Mouse (Mus musculus): ENCODE measurements around the gene Fam227b. TPM values are rescaled to one million over a fixed set of nuclear protein-coding genes. Genes with fewer than 3 reads are reported as not detected.

The Fam227b gene
- total and polyA plus RNA-seq, 3 experiments = not detected

DNA sequence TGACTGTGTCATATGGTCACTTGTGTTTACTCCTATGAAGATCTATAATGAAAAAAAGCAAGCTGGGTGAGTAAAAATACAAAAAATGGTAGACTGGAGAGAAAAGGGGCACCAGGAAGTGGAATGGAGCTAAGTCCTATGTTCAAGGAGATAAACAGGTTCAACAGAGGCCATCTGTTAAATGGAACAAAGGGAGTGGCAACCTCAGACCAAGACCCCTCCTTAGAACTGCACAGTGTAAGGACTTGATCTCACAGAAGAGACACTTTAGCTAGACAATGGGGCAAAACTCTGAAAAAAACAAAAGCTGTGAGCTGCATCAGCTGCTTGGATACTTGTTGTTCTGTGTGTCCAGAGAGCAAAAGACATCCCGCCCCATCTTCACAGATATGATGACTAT lies 19.6 kb upstream of the Fam227b start:
- 100% methylated on average over 1 of the region's 1 CpGs for WGBS
- H3K4me3 ChIP-seq = no peak overlapping the region
- H3K4me1 ChIP-seq (ENCODE audit: control insufficient read depth, insufficient read depth, low read length) = no peaks in the 10 kb centered on the region; the same call in 1 of the 2 replicates
- no peaks in the 10 kb centered on the region for H3K79me2 ChIP-seq (replicated peaks; ENCODE audit: control insufficient read depth, insufficient read depth, low read length)
- H3K36me3 ChIP-seq (ENCODE audit: control insufficient read depth, insufficient read depth, low read length) = no peaks in the 10 kb centered on the region
- H3K27ac ChIP-seq = no peak overlapping the region
- TF ChIP-seq EP300 (IDR thresholded peaks at IDR 0.05; ENCODE audit: insufficient read depth, low read depth, low read length) = no peak
- DNase-seq = no peak
- no peaks in the 10 kb centered on the region for H3K27me3 ChIP-seq (ENCODE audit: control insufficient read depth, insufficient read depth, low read length)
- H3K9ac ChIP-seq (ENCODE audit: low read depth, low read length) = no peak overlapping the region
- intact Hi-C loops (cut with DNase I) = no loop called here

DNA sequence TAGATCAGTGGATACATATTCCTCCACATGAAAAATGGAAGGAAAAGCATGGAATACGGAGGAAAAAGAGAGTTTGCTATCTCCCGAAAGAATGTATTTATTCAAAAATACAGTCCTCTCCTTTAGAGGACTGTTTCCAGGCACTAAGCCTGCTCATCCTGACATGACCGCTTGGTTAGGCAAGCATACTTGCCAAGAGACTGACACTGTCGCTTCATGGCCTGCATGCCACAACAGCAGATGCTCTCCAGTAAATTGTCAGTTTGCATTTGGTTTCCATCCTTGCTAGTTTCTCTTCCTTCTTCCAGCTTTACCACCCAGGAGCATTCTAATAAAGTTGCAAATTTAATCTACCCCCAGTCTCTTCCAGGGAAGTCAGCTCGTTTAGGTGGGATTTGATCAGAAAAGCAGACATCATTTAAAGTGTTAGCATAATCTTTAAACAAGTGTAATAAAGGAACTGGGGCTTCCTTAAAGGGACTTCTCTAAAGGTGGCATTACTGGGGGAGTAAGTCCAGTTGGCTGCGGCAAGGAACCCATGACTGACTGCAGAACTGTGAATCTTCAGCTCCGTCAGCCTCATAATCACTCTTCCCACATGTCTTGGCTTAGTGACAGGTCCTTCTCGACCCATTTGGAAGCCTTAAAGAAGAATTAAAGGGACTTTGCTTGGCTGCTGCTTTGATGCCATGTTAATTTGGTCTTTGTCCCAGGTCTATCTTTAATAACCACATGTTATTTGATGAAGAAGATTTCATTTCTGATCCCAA lies 15.2 kb upstream of the Fam227b start:
- Histone ChIP-seq H3K36me3 (ENCODE audit: control insufficient read depth, insufficient read depth, low read length) (no peaks in the 10 kb centered on the region; the same call in 1 of the 2 replicates), H3K27ac (no peak overlapping the region), H3K4me1 (ENCODE audit: control insufficient read depth, insufficient read depth, low read length) (no peaks in the 10 kb centered on the region; the same call in 1 of the 2 replicates), H3K4me3 (no peak overlapping the region), H3K9ac (ENCODE audit: low read depth, low read length) (no peak overlapping the region), H3K79me2 (replicated peaks; ENCODE audit: control insufficient read depth, insufficient read depth, low read length) (no peaks in the 10 kb centered on the region), H3K27me3 (ENCODE audit: control insufficient read depth, insufficient read depth, low read length) (no peaks in the 10 kb centered on the region)
- 73% methylated on average over 8 of the region's 8 CpGs for WGBS
- DNase-seq = no peak
- intact Hi-C loops (cut with DNase I) = no loop called here
- TF ChIP-seq EP300 (IDR thresholded peaks at IDR 0.05; ENCODE audit: insufficient read depth, low read depth, low read length) = no peak
- TF ChIP-seq CTCF (IDR thresholded peaks at IDR 0.05) = no peak
- no peak for TF ChIP-seq POLR2A (IDR thresholded peaks at IDR 0.05; ENCODE audit: insufficient read depth, low read depth, low read length)

DNA sequence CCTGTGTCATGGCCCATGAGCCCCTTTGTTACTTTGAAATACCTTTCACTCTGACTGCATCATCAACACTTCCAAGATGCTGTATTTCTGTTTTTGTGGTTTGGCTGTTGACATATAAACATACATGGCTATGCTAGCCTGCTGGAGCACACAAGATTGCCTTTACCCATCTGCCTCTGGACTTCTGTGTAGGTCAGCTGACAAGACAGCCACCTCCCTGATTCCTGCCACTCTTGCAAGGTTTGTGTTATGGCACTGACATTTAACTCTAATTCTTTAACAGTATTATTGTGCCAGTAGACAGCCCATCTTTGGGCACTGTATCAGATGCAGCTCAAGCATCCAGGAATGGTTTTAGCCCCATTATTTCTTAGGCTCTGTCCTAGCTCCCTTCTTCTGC lies 14.5 kb upstream of the Fam227b start:
- no peak overlapping the region for H3K4me3 ChIP-seq
- H3K79me2 ChIP-seq (replicated peaks; ENCODE audit: control insufficient read depth, insufficient read depth, low read length) = no peaks in the 10 kb centered on the region
- no peak for DNase-seq
- H3K27ac ChIP-seq = no peak overlapping the region
- intact Hi-C loops (cut with DNase I) = no loop called here
- no peak overlapping the region for H3K9ac ChIP-seq (ENCODE audit: low read depth, low read length)
- no peaks in the 10 kb centered on the region; the same call in 1 of the 2 replicates for H3K4me1 ChIP-seq (ENCODE audit: control insufficient read depth, insufficient read depth, low read length)
- H3K36me3 ChIP-seq (ENCODE audit: control insufficient read depth, insufficient read depth, low read length) = no peaks in the 10 kb centered on the region; the same call in 1 of the 2 replicates
- no peak for TF ChIP-seq CTCF (IDR thresholded peaks at IDR 0.05)
- TF ChIP-seq EP300 (IDR thresholded peaks at IDR 0.05; ENCODE audit: insufficient read depth, low read depth, low read length) = no peak
- no peak for TF ChIP-seq POLR2A (IDR thresholded peaks at IDR 0.05; ENCODE audit: insufficient read depth, low read depth, low read length)
- H3K27me3 ChIP-seq (ENCODE audit: control insufficient read depth, insufficient read depth, low read length) = no peaks in the 10 kb centered on the region

DNA sequence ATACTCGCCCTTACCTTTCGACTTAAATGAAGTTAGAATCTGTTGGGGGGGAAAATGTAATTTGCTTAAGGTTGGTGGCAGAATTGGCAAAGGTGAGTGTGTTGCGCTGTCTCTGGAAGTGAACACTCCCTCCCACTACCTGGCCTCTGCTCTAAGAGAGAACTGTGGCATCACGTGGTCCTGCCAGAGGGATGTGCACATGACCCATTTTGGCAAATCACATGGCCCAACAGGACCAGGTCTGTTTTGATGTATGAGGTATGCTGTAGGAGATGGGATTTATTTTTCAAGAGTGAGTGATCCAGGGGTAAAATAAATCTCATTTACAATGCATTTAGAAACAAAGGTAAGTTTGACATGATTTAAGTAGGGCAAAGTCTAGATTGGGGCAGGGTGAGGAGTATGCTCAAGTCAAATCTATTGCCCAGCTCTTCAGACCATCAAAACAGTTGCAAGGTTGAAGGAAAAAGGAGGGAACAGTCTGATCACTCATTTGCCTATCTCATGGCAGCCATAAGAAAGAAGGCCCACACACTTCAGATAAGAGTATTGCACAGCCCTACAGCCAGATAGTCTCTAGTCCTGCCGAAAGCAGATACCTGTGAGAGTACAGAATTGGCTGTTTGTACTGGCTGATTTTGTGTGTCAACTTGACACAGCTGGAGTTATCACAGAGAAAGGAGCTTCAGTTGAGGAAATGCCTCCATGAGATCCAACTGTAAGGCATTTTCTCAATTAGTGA lies 13.6 kb upstream of the Fam227b start:
- TF ChIP-seq EP300 (IDR thresholded peaks at IDR 0.05; ENCODE audit: insufficient read depth, low read depth, low read length) = no peak
- TF ChIP-seq POLR2A (IDR thresholded peaks at IDR 0.05; ENCODE audit: insufficient read depth, low read depth, low read length) = no peak
- no peak for TF ChIP-seq CTCF (IDR thresholded peaks at IDR 0.05)
- Histone ChIP-seq H3K36me3 (ENCODE audit: control insufficient read depth, insufficient read depth, low read length) (no peaks in the 10 kb centered on the region; the same call in 1 of the 2 replicates), H3K9ac (ENCODE audit: low read depth, low read length) (no peak overlapping the region), H3K4me1 (ENCODE audit: control insufficient read depth, insufficient read depth, low read length) (no peaks in the 10 kb centered on the region; the same call in 1 of the 2 replicates), H3K4me3 (no peak overlapping the region), H3K79me2 (replicated peaks; ENCODE audit: control insufficient read depth, insufficient read depth, low read length) (no peaks in the 10 kb centered on the region), H3K27ac (no peak overlapping the region), H3K27me3 (ENCODE audit: control insufficient read depth, insufficient read depth, low read length) (no peaks in the 10 kb centered on the region)
- WGBS = 89% methylated on average over 5 of the region's 5 CpGs
- no peak for DNase-seq
- intact Hi-C loops (cut with DNase I) = no loop called here

DNA sequence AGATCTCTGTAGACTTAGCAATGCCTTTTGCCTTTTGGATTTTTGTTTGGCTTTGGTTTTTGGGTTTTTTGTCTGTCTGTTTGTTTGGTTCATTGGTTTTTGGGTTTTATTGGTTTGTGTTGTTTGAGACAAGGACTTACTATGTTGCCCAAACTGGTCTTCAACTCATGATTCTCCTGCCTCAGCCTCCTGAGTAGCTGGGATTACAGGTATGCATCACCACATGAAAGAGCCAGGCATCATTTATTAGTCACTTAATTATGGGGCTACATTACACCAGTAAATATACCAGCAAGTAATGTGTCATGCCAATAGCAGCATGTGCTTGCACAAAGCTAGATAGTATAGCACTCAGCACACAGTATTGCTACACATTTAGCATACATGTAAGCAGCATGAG lies 4.1 kb downstream of the Fam227b start:
- no peak for TF ChIP-seq EP300 (IDR thresholded peaks at IDR 0.05; ENCODE audit: insufficient read depth, low read depth, low read length)
- no peak for TF ChIP-seq CTCF (IDR thresholded peaks at IDR 0.05)
- Histone ChIP-seq H3K27me3 (ENCODE audit: control insufficient read depth, insufficient read depth, low read length) (no peaks in the 10 kb centered on the region), H3K36me3 (ENCODE audit: control insufficient read depth, insufficient read depth, low read length) (no peaks in the 10 kb centered on the region), H3K4me3 (no peak overlapping the region), H3K9ac (ENCODE audit: low read depth, low read length) (no peak overlapping the region), H3K4me1 (ENCODE audit: control insufficient read depth, insufficient read depth, low read length) (no peaks in the 10 kb centered on the region), H3K79me2 (replicated peaks; ENCODE audit: control insufficient read depth, insufficient read depth, low read length) (no peaks in the 10 kb centered on the region), H3K27ac (no peak overlapping the region)
- no peak for DNase-seq
- intact Hi-C loops (cut with DNase I) = no loop called here

DNA sequence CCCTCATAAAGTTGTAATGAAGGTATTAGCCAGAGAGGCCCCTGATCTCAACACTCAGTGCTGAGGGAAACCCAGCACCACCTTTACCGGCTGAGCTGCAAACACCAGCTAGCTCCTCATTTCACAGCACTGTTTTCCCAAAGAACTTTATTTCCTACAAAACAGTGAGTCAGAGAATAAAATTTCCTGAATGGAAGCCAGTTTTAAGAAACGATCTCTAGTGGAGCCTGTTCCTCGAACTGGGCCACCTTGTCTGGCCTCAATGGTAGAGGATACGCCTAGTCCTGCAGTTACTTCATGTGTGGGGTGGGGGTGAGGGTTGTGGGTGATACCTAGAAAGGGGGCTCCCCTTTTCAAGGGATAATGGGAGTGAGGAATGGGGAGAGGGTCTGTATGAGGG lies 57.2 kb downstream of the Fam227b start:
- intact Hi-C loops (cut with DNase I) = no loop called here
- Histone ChIP-seq H3K27ac (no peak overlapping the region), H3K4me1 (ENCODE audit: control insufficient read depth, insufficient read depth, low read length) (no peaks in the 10 kb centered on the region), H3K36me3 (ENCODE audit: control insufficient read depth, insufficient read depth, low read length) (no peaks in the 10 kb centered on the region), H3K4me3 (no peak overlapping the region), H3K9ac (ENCODE audit: low read depth, low read length) (no peak overlapping the region), H3K27me3 (ENCODE audit: control insufficient read depth, insufficient read depth, low read length) (no peaks in the 10 kb centered on the region), H3K79me2 (replicated peaks; ENCODE audit: control insufficient read depth, insufficient read depth, low read length) (no peaks in the 10 kb centered on the region)
- WGBS = 53% methylated on average over 4 of the region's 4 CpGs
- TF ChIP-seq CTCF (IDR thresholded peaks at IDR 0.05) (no peak), EP300 (IDR thresholded peaks at IDR 0.05; ENCODE audit: insufficient read depth, low read depth, low read length) (no peak)
- DNase-seq = no peak
